Mouse (Mus musculus): ENCODE measurements at regions not wholly inside any gene's neighbourhood (a gene's known extent, or its start where the extent isn't known, plus 50 kb on each side); places are given as distances from the start of the nearest gene placed in this dataset.

GRCm38 (mm10) chr5:69817778-69818177, 225.6 kb upstream of the Gnpda2 start:
- no peak for TF ChIP-seq CTCF (conservative IDR thresholded peaks at IDR 0.05; ENCODE audit: insufficient read depth, insufficient read length, low read depth, low read length)
- no peak for TF ChIP-seq POLR2A (IDR thresholded peaks at IDR 0.05; ENCODE audit: low read depth, low read length)

Measured in kidney, adult 2 months (tissue).